Mouse (Mus musculus): ENCODE data around the gene Higd2a. TPM values are rescaled to one million over a fixed set of nuclear protein-coding genes. Genes with fewer than 3 reads are reported as not detected.

Higd2a gene
- total RNA-seq, 1 experiment: 108 TPM

- no peak for DNase-seq (ENCODE audit: low read depth, low spot score)
- Histone ChIP-seq H3K4me1 (ENCODE audit: control insufficient read depth in 2 of 2, insufficient read depth in 2 of 2, low read length in 2 of 2, poor library complexity in 1 of 2) (peaks cover 0 to 2% of the 10 kb centered on the region in 2 experiments; a peak in 1 of 4 replicates), H3K36me3 (ENCODE audit: control insufficient read depth, insufficient read depth, low read length, poor library complexity, severe bottlenecking) (peaks cover 8% of the 10 kb centered on the region), H3K9ac (ENCODE audit: insufficient read depth, low read depth, low read length, poor library complexity, severe bottlenecking) (no peak overlapping the region), H3K27ac (ENCODE audit: insufficient read depth, low read depth, low read length, poor library complexity, severe bottlenecking) (no peak overlapping the region), H3K9me3 (ENCODE audit: control insufficient read depth, insufficient read depth, low read depth, low read length) (no peaks in the 10 kb centered on the region), H3K4me3 (ENCODE audit: insufficient read depth in 1 of 2, low read depth in 1 of 2, low read length in 2 of 2, poor library complexity in 1 of 2, severe bottlenecking in 1 of 2) (no peak overlapping the region)
- in situ Hi-C loops (cut with MboI; ENCODE audit: low sequenced_read_pairs in 2 of 2, unreplicated experiment in 2 of 2): no loop called here
- TF ChIP-seq ZNF384 (IDR thresholded peaks at IDR 0.05; ENCODE audit: low read depth, low read length): no peak
- TF ChIP-seq HCFC1 (IDR thresholded peaks at IDR 0.05; ENCODE audit: borderline replicate concordance, insufficient read depth, low read length): no peak
- no peak for TF ChIP-seq CHD2 (IDR thresholded peaks at IDR 0.05; ENCODE audit: low read depth, low read length)
- TF ChIP-seq MAFK (IDR thresholded peaks at IDR 0.05; ENCODE audit: insufficient read depth, low read depth, low read length): no peak
- TF ChIP-seq ZC3H11A (IDR thresholded peaks at IDR 0.05; ENCODE audit: borderline replicate concordance, low read depth, low read length): no peak
These were observed 1.9 kb downstream of the Higd2a start for GRCm38 (mm10) chr13:54591776-54592356.

- no peak overlapping the region for H3K9ac ChIP-seq (ENCODE audit: insufficient read depth, low read depth, low read length, poor library complexity, severe bottlenecking)
- no peaks in the 10 kb centered on the region for H3K9me3 ChIP-seq (ENCODE audit: control insufficient read depth, insufficient read depth, low read depth, low read length)
- peaks cover 7% of the 10 kb centered on the region; the same call in 1 of the 2 replicates for H3K36me3 ChIP-seq (ENCODE audit: control insufficient read depth, insufficient read depth, low read length, poor library complexity, severe bottlenecking)
- H3K4me3 ChIP-seq (ENCODE audit: insufficient read depth in 1 of 2, low read depth in 1 of 2, low read length in 2 of 2, poor library complexity in 1 of 2, severe bottlenecking in 1 of 2): no peak overlapping the region
- H3K27ac ChIP-seq (ENCODE audit: insufficient read depth, low read depth, low read length, poor library complexity, severe bottlenecking): no peak overlapping the region
- peaks cover 1 to 2% of the 10 kb centered on the region in 2 experiments; a peak in 1 of 4 replicates for H3K4me1 ChIP-seq (ENCODE audit: control insufficient read depth in 2 of 2, insufficient read depth in 2 of 2, low read length in 2 of 2, poor library complexity in 1 of 2)
- no peak for TF ChIP-seq HCFC1 (IDR thresholded peaks at IDR 0.05; ENCODE audit: borderline replicate concordance, insufficient read depth, low read length)
- TF ChIP-seq ZC3H11A (IDR thresholded peaks at IDR 0.05; ENCODE audit: borderline replicate concordance, low read depth, low read length): no peak
- no peak for TF ChIP-seq CHD2 (IDR thresholded peaks at IDR 0.05; ENCODE audit: low read depth, low read length)
- no peak for TF ChIP-seq MAFK (IDR thresholded peaks at IDR 0.05; ENCODE audit: insufficient read depth, low read depth, low read length)
- no peak for TF ChIP-seq ZNF384 (IDR thresholded peaks at IDR 0.05; ENCODE audit: low read depth, low read length)
- in situ Hi-C loops (cut with MboI; ENCODE audit: low sequenced_read_pairs in 2 of 2, unreplicated experiment in 2 of 2): no loop called here
- no peak for DNase-seq (ENCODE audit: low read depth, low spot score)
These were observed 3.6 kb downstream of the Higd2a start for GRCm38 (mm10) chr13:54593617-54594016.

- Histone ChIP-seq H3K4me1 (ENCODE audit: control insufficient read depth in 2 of 2, insufficient read depth in 2 of 2, low read length in 2 of 2, poor library complexity in 1 of 2) (peaks cover 1 to 6% of the 10 kb centered on the region in 2 experiments; a peak in 1 of 4 replicates), H3K9me3 (ENCODE audit: control insufficient read depth, insufficient read depth, low read depth, low read length) (no peaks in the 10 kb centered on the region), H3K27ac (ENCODE audit: insufficient read depth, low read depth, low read length, poor library complexity, severe bottlenecking) (no peak overlapping the region), H3K9ac (ENCODE audit: insufficient read depth, low read depth, low read length, poor library complexity, severe bottlenecking) (no peak overlapping the region), H3K4me3 (ENCODE audit: insufficient read depth in 1 of 2, low read depth in 1 of 2, low read length in 2 of 2, poor library complexity in 1 of 2, severe bottlenecking in 1 of 2) (no peak overlapping the region), H3K36me3 (ENCODE audit: control insufficient read depth, insufficient read depth, low read length, poor library complexity, severe bottlenecking) (peaks cover 6% of the 10 kb centered on the region; the same call in 1 of the 2 replicates)
- in situ Hi-C loops (cut with MboI; ENCODE audit: low sequenced_read_pairs in 2 of 2, unreplicated experiment in 2 of 2): no loop called here
- TF ChIP-seq ZNF384 (IDR thresholded peaks at IDR 0.05; ENCODE audit: low read depth, low read length): no peak
- TF ChIP-seq MAFK (IDR thresholded peaks at IDR 0.05; ENCODE audit: insufficient read depth, low read depth, low read length): no peak
- TF ChIP-seq HCFC1 (IDR thresholded peaks at IDR 0.05; ENCODE audit: borderline replicate concordance, insufficient read depth, low read length): no peak
- no peak for TF ChIP-seq ZC3H11A (IDR thresholded peaks at IDR 0.05; ENCODE audit: borderline replicate concordance, low read depth, low read length)
- no peak for TF ChIP-seq CHD2 (IDR thresholded peaks at IDR 0.05; ENCODE audit: low read depth, low read length)
- no peak for DNase-seq (ENCODE audit: low read depth, low spot score)
These were observed 6.2 kb downstream of the Higd2a start for GRCm38 (mm10) chr13:54596107-54596690.

- H3K27ac ChIP-seq (ENCODE audit: insufficient read depth, low read depth, low read length, poor library complexity, severe bottlenecking): no peak overlapping the region
These were observed 6.9 kb downstream of the Higd2a start for GRCm38 (mm10) chr13:54596870-54597269.

More at GRCm38 (mm10) chr13:54596870-54597269, 6.9 kb downstream of the Higd2a start:
- Histone ChIP-seq H3K36me3 (ENCODE audit: control insufficient read depth, insufficient read depth, low read length, poor library complexity, severe bottlenecking) (peaks cover 4% of the 10 kb centered on the region; the same call in 1 of the 2 replicates), H3K9ac (ENCODE audit: insufficient read depth, low read depth, low read length, poor library complexity, severe bottlenecking) (no peak overlapping the region), H3K9me3 (ENCODE audit: control insufficient read depth, insufficient read depth, low read depth, low read length) (no peaks in the 10 kb centered on the region), H3K4me1 (ENCODE audit: control insufficient read depth in 2 of 2, insufficient read depth in 2 of 2, low read length in 2 of 2, poor library complexity in 1 of 2) (peaks cover 2 to 6% of the 10 kb centered on the region in 2 experiments; a peak in 1 of 4 replicates), H3K4me3 (ENCODE audit: insufficient read depth in 1 of 2, low read depth in 1 of 2, low read length in 2 of 2, poor library complexity in 1 of 2, severe bottlenecking in 1 of 2) (no peak overlapping the region)
- in situ Hi-C loops (cut with MboI; ENCODE audit: low sequenced_read_pairs in 2 of 2, unreplicated experiment in 2 of 2): no loop called here
- DNase-seq (ENCODE audit: low read depth, low spot score): no peak
- TF ChIP-seq HCFC1 (IDR thresholded peaks at IDR 0.05; ENCODE audit: borderline replicate concordance, insufficient read depth, low read length): no peak
- 0 out of 2 replicates have a peak, but pooled peaks have one; percentile 7 for TF ChIP-seq MAFK (IDR thresholded peaks at IDR 0.05; ENCODE audit: insufficient read depth, low read depth, low read length)
